Mouse (Mus musculus): ENCODE measurements around the gene Mcoln2.

The Mcoln2 gene

DNA sequence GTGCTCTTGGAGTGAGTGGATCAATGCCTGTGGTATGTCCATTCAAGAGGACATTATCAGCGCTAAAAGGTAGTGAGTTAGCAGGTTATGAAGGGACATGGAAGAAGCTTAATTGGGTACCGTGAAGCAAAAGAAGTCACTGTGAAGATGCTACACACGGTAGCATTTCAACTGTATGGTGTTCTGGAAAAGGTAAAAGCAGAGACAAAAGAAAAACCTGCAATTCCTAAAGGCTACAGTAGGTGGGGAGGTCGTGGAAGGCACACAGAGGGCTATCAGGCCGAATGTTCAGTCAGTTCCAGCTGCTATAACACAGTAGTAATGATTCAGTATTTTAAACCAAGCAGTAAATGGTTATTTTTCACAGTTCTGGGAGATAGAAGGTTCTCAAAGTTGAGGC lies 4.1 kb upstream of the Mcoln2 start:
- DNase-seq (ENCODE audit: low read depth, low spot score): no peak

DNA sequence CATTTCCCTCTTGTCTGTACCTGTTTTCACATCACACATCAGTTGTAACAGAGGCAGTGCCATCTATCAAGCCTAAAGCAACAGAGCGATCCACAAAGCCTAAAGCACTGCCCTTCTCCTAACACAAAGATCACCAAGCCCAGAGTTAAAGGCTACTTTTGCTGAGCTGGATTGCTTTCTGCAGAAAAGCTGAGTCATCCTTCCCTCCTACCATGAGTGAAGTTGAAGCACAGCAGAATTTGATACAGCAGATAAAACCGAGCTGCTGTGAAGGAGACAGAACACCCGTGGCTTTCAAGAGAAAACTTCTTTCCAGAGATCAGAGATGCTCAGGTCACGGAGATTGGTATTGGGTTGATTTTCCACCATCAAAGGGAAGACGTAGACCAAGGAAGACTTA lies 3.5 kb upstream of the Mcoln2 start:
- DNase-seq (ENCODE audit: low read depth, low spot score): no peak

DNA sequence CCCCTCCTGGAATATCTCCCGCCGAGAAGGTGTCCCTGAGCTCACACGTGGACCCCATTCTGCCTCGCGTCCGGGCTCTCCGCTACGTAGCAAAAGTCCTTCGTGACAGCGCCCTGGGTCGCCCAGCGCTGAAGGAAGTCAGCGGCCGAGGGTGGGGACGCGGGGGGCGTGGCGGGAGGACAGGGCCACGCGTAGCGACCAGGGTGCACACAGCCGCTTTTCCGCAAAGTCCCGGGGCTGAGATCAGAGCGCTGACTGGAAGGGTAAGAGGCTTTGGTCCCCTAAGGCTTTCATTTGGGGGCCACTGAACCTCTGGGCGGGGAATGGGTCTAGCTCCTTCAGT lies 396 bp downstream of the Mcoln2 start:
- no peak for DNase-seq (ENCODE audit: low read depth, low spot score)

DNA sequence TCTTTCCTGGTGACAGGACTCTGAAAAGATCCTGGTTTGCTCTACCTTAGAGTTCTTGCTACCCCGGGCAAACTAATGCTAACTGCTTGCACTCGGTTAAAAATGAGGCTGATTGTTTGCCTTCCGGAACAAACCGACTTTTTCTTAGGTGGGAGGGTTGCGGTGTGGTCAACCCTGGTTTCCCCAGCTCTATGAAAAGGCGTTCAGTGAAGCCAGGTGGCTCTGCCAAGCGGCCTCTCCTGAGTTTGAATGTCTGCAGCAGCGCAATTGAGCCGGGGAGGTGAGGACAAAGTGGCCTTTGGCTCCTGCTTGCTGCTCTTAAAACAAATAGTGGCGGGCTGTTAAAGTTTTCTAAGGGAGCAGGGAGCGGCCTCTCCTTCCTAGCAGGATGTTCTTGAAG lies 927 bp downstream of the Mcoln2 start:
- no peak for DNase-seq (ENCODE audit: low read depth, low spot score)

DNA sequence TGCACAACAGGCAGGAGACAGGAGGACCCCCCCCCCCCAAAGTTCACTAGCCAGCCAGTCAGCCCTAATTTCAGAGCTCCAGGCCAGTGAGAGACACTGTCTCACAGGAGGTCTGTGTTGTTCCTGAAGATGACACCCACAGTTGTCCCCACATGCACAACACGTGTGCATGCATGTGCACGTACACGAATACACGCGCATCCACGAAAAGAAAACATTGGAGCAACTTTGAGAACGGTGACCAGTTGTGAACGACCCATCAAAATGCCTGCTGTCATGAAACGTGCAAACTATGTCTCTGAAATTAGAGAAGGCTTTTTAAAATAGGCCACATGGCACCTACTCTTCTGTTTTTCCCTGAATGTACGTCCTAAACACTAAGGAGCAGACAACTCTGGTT lies 1.7 kb downstream of the Mcoln2 start:
- no peak for DNase-seq (ENCODE audit: low read depth, low spot score)

DNA sequence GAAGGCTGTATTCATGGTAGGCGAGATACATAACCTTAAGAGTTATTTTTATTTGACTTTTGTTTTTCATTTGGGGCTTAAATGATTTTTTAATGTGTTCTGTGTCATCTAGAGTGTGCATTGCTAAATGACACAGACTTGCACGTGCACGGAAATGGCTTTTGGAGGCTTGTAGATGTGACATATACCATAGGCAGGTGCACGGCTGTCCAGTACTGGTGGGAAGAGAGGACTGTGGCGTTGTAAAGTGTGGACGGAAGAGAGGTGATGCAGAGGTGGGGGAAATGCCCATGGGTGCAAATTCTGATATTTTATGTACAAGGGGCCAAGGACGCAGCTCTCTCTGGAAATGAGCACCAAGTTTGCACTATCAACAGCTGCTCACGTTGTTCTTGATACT lies 2.1 kb downstream of the Mcoln2 start:
- DNase-seq (ENCODE audit: low read depth, low spot score): no peak

DNA sequence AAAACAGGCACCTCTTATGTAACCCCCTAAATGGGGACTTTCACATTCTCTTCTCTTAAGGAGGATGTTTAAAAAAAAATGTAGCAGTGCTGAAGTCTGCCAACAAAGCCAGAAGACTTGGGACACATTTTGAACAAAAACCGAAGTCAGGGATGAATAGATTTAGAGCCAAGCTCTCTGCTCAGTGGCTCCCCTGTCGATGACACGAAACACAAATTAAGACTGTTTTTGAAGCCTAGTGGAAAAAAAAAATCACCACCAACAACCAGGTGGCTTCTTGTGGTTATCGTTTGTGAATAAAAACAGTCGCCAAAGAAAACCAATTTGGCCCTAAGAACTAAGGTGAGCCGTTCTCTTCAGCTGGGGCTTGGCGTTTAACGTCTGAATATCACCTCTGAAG lies 2.7 kb downstream of the Mcoln2 start:
- DNase-seq (ENCODE audit: low read depth, low spot score): no peak

DNA sequence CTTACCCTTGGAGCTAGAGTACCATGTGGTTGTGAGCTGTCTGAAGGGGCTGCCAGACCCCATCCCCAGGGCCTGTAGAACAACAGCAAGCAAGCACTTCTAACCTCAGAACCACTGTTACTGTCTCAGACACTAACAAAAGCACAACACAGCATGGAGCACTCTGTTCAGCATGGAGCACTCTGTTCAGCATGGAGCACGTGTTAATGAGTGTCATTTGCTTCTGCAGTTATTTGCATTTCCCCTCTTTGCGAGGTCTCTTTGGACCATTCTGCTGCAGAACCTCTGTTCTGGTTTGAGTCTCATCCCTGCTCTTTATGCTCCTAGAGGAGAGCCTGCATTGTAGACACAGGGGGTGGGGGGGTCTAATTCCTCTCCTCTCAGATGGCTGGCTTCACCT lies 3.3 kb downstream of the Mcoln2 start:
- DNase-seq (ENCODE audit: low read depth, low spot score): no peak

DNA sequence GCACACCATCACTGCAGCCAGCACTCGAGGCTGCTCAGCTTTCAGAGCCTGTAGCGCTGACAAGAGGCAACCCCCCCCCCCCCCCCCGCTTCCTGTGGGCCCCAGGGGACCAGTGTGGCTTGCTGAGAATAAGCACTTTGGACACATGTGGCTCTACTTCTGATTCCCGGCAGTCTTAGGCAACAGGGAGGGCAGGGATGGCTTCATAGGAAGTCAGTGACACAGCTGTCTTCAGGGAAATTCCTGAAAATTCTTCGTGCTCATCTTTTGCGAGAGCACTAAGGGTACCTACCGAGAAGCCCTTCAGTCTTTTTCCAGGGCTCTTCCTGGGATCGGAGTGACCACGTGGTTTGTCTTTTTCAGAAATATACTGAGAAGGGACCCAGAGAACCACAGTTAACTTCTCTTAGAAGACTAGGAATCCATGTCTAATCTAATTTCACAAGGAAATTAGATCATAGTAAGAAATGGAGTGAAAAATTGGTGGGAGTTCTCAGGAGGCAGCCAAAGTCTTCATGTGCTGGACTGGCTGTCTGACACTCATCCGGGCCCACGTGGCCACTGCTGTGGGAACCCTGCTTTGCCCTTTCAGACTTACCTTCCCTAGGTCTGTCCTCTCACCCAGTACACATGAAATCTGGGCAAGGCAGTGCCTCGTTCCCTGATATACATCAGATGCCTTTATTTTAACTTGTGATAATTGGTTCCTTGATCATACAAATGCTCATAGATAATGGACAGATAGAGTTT lies 4.4 kb downstream of the Mcoln2 start:
- DNase-seq (ENCODE audit: low read depth, low spot score): no peak

DNA sequence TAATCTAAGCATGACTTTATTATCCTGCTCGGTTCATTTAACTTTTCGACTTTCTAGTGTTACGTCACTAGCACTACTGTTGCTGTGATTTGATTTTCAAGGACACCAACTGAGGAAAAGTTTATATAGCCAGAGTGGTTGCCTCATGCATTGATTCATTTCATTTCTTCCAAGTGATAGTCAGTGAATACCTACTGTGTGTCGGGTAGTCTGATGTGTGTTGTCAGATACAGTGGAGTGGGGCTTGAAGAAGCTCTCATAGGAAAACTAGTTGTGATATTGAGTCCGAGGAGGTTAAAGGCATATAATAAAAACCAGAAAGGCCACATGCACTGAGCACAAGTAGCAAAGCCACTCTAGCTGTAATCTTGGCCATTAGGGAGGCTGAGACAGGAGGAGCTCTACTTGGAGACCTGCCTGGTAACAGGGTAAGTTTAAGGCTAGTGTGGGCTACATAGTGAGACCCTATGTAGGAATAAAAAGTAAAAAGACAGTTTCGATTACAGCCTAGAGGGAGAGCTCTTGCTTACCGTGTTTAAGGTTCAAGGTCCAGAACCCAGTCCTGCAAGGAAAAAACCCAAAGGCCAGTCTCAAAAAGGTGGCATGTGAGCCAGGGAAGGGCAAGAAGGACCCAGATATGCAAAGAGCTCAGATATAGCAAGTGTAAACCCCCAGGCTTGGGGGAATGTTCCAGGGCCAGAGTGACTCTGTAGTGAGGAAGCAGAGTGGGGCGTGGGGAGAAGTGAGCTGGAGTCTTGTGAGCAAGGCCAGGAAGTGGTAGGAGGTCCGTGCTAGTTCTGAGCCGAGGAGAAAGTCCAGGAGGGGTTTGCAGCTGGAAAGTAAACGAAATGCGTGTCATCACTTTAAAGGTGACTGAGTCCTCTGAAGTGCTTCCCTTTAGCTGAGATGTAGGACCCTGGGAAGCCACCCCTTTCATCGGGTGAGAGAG lies 6.3 kb downstream of the Mcoln2 start:
- no peak for DNase-seq (ENCODE audit: low read depth, low spot score)

DNA sequence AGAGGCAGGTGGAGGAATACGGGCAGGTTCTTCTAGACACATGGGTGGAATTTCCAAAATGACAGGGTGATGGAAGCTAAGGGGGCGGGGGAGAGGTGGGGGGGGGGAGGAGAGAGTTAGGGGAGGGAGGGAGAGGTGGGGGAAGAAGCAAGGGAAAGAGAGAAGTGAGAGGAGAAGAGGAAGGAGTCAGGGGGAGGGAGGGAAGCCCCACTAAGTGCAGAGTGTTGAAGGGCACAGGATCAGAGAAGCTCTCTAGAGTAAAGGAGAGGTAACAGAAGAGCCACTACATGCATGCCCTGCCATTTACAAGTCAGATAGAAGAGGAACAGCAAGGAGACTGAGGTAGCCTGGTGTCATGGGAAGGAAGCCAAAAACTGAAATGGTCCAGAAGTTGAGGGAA lies 7.2 kb downstream of the Mcoln2 start:
- no peak for DNase-seq (ENCODE audit: low read depth, low spot score)

DNA sequence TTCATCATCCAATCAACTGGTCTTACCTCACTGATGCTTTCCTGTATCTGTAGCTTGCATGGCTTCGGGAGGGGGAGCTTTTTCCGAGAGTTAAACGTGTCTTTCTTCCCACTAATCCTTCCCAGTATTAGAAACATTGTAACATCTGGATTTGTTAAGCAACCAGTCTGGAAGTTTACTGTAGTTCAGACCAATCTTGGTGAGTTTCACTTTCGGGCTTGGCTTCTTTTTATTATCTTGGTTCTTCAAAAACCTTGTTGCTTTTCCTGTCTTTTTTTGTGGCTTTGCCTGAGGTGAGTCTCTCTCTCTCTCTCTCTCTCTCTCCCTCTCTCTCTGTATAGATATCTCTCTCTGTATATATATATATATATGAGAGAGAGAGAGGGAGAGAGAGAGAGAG lies 8.4 kb downstream of the Mcoln2 start:
- no peak for DNase-seq (ENCODE audit: low read depth, low spot score)

DNA sequence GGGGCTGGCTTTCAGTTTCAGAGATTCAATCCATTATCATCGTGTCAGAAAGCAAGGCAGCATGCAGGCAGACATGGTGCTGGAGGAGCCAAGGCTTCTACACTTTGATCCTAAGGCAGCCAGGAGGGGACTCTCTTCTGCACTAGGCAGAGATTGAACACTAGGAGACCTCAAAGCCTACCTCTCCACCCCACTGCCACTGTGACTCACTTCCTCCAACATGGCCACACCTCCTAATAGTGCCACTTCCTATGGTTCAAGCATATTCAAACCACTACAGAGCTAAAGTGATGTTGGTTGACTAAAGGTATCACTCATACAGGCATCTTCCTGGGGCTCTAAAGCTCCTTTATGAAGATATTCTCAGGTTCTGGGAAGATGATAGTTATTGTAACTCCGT lies 9.7 kb downstream of the Mcoln2 start:
- no peak for DNase-seq (ENCODE audit: low read depth, low spot score)

DNA sequence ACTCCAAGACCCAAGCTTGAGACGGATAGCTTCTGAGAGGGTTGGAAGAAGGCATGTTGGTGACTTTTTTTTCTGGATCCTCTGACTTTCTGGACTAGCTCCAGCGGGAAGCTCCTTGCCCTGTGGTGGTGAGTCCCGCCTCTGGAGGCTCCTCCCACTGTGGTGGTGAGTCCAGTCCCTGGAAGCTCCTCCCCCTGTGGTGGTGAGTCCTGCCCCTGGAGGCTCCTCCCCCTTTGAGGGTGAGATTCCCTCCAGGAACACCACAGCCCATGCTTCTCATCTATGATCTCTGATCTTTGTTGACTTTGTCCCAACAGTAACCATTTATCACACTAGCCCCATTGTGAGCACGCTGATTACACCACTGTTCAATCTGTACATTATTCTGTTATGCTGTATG lies 12.6 kb downstream of the Mcoln2 start:
- no peak for DNase-seq (ENCODE audit: low read depth, low spot score)

DNA sequence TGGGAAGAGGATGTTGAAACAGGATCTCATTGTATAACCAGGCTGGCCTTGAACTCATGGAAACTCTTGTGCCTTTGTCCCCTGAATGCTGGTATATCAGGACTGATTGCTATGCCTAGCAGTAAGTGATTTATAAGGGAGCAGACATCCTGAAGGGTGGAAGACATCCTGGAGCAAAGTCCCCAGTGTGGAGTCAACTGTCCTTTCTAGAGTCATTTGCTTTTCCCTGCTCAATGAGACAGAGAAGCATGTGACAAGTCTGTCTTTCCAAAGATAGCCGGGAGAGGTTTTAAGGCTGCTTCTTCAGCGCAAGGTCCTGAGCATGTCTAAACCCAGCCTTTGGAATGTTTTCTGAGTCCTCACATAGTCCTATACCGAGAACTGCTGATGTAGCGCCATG lies 19.7 kb downstream of the Mcoln2 start:
- DNase-seq (ENCODE audit: low read depth, low spot score): no peak

DNA sequence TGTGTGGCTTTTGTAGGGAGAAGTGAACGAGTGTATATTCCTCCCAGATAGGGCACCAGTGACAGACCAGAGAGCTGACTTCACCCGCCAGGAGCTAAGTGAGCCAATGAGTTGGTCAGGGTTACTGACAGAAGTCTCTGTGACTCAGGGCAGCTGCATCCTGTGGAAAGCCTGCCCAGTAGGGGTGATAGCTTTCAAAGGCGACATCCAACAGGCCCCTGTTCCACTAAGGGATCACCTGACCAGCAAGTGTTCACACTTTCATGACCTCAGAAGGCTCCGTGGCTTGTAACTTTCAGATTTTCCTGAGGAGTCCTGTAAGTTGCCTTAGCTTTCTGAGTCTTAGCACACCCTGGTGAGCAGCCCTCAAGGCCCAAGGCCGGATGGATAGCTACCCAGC lies 23.4 kb downstream of the Mcoln2 start:
- no peak for DNase-seq (ENCODE audit: low read depth, low spot score)

DNA sequence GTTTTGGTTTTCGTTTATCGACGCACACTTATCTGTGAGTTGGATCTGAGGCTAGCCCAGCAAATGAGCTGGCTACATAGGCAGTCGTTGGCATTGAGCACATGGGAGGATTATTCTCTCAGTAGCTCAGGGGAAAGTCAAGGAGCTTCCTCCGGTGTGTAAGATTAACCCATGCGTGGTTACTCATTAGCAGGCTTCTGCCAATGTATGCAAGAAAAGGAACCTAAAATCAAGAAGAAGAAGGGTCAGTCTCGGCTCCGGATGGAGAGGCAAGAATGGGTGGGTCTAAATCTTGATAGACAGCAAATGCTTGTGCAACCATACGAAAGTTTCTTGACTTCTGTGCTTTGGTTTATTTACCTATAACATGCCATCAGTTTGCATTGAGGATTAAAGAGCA lies 24.6 kb downstream of the Mcoln2 start:
- no peak for DNase-seq (ENCODE audit: low read depth, low spot score)

DNA sequence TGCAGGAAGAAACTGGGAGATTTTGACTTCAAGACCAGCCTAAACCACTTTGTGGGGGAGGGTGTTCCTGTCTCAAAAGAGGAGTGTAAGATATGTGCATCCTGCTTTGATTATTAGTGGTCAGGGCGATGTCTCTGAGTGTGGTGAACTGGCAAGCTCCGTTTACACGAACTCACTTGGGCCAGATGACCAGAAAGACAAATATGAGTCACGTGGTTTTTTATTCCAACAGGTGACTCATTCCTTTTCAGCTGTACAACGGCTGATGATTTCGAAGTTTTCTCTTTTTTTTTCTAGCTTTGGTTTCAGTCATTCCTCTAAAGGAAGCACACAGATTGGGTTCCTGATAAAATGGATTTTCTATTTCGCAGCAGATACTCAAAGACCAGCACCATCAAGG lies 27.7 kb downstream of the Mcoln2 start:
- no peak for DNase-seq (ENCODE audit: low read depth, low spot score)

DNA sequence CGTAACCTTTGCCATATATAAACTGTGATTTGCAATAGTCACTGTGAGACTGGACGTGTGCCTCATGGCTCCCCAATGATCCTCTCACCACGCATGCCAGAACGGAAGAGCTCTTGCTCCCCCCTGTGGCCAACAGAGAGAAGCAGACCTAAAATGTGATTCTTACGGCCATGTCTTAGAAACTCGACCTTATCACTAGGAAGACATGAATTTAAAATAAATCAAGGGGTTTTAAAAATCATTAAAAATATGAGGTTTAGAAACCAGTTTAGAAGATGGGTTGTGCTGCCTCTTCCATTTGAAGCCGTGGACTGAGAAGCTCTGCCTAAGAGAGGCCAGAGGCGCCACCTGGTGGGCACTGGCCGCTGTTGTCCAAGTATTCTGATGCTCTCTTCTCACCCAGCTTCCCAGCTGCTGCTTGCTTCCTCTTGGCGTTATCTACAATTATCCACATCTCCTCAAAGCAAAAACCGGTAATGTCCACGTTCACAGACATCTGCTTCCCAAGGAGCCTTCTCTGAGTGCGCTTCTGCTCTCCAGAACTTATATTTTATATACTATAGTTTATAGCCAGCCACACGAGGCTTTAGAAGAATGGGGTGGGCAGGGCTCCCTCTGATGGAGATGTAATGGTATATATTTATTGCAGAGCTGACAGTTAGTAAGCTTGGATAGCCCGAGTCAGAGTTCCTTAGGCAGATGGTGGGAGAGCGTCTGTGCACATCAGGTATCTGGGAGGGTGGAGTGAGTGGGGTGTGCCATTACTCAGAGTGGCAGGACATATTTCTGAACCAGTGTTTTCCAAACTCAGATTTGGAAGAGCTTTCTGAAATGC lies 28.3 kb downstream of the Mcoln2 start:
- DNase-seq (ENCODE audit: low read depth, low spot score): no peak

DNA sequence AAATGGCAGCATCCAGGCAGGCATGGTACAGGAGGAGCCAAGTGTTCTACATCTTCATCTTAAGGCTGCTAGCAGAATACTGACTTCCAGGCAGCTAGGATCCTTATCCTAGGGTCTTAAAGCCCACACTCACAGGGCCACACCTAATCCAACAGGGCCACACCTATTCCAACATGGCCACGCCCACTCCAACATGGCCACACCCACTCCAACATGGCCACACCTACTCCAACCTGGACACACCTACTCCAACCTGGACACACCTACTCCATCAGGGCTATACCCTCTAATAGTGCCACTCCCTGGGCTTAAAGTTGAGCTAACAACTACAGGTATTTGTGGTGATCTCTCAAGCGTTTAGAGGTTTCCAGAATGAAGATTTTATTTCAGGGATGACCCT lies 30.7 kb downstream of the Mcoln2 start:
- DNase-seq (ENCODE audit: low read depth, low spot score): no peak

DNA sequence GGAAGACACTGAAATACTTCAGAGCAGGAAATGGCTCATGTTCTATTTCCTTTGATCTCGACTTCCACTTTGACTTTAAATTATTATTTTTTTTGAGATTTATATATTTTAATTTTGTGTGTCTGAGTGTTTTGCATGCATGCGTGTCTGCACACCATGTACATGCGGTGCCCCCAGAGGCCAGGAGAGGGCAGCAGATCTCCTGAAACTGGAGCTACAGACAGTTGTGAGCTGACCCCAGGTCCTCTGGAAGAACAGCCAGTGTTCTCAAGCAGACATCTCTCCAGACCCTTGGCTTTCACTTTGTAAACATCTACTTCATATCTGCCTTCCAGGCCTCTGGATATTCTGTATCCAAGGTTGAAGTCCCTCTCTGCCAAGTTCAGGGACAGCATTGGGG lies 31.4 kb downstream of the Mcoln2 start:
- no peak for DNase-seq (ENCODE audit: low read depth, low spot score)

DNA sequence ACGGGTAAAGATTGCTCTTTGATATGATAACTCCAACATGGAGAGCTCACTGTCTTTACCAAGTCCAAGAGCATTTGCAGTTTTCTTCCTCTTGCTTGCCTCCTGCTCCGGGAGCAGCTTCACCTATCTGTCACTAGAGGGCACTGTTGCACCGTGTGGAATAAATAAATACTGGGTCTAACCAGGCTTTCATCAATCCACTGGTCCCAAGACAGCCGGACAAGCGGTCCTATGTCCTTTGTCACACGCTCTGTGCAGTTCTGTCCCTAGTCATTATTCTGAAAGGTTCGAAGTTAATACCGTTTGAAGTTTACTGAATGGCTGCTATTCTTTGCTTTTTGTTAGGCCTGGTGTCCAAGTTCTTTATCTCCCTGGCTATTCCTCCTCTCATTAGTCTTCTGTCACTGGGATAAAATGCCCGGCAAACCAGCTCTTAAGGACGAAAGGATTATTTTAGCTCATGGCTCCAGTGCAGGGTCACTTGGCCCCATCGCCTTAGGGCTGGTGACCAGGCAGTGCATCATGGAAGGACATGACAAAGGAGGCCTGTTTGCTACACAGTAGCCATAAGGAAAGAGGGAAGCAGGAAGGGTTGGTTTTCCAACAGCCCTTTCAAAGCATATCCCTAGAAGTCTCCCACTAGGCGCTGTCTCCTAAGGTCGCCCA lies 35.5 kb downstream of the Mcoln2 start:
- DNase-seq (ENCODE audit: low read depth, low spot score): no peak
